Mouse (Mus musculus) cortical plate, adult 2 months (tissue): Measurements from ENCODE around the gene Fam228b. TPM values are rescaled to one million over a fixed set of nuclear protein-coding genes. Genes with fewer than 3 reads are reported as not detected.
"Not testable (repeated sequence)": the region's sequence is repeated elsewhere in the genome, so short reads cannot be mapped to it uniquely, and the experiment has no call there.

Experiments used
- H3K27ac ChIP-seq: fragments of 200-500 bp; 2 replicates; pipeline ENCODE4 v1.5.1; 2012; ENCODE audit warnings: low read length, control low read depth, inconsistent platforms; ENCODE audit not compliant: insufficient read depth
- H3K4me1 ChIP-seq: fragments of 200-500 bp; 2 replicates; pipeline ENCODE4 v1.6.1; 2011; ENCODE audit warnings: low read length; ENCODE audit not compliant: control insufficient read depth, insufficient read depth
- H3K4me3 ChIP-seq: fragments of 200-500 bp; 2 replicates; pipeline ENCODE4 v1.5.1; 2011; ENCODE audit warnings: mild to moderate bottlenecking, low read length, control low read depth; ENCODE audit not compliant: insufficient read depth
- CTCF ChIP-seq: fragments of 200-500 bp; IDR thresholded peaks from 2 replicates; pipeline ENCODE4 v1.5.1; 2011; ENCODE audit warnings: mild to moderate bottlenecking, control low read depth, low read length; ENCODE audit not compliant: insufficient read depth; ENCODE audit errors: extremely low read depth
- POLR2A ChIP-seq: fragments of 200-500 bp; IDR thresholded peaks from 2 replicates; pipeline ENCODE4 v1.6.1; 2011; ENCODE audit warnings: mild to moderate bottlenecking, low read length, control low read depth; ENCODE audit not compliant: insufficient read depth; ENCODE audit errors: extremely low read depth
- polyA plus RNA-seq: library from polyadenylated mRNA; depleted of rRNA; stranded (reverse); fragments of >200 nt; gene quantifications from 2 replicates; pipeline ENCODE4 v1.2.3, GENCODE M21; 2012; rRNA removed

Gene Fam228b
- polyA plus RNA-seq, result 11.0 and 12.9 TPM in 2 replicates

DNA sequence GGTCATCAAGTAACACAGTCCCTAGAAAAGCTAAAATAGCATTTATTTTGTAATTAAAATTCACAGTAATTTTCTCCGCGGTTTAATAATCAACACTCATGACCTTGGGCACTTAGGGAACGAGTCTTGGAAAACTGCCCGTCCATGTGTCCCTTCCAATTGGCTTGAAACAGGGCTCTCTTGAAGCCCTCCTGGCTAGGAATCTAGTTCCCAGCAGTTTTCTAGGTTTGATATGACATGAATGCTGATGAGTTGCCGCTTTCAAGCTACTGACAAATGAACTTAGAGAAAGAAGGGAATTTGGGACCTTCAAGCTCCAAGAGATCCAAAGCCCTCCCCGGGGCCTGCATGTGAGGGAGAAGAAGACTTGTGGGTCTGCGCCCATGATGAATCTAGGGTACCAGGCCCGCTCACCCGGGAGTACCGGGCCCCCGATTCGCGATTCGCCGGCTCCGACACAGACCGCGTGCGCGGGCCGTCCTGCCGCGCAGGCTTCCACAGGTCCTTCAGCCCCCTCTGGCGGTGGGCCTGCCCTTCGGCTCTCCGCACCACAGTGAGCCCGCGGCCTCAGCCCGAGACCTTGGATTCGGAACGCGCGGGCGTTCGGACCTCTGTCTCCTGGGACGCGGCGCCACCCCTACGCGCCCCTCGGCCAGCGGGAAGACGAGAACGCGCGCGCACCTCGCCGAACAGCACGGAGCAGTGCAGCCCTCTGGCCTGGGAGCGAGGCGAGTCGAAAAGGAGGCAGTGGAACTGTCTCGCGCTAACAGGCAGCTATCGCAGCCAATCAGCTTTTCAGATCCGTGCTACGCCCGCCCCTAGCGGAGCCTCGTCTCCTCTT, at the start of gene Fam228b, which contains the start of gene Pfn4:
TSS of gene Fam228b (minus strand) at position 776 of the 841 bp plus-strand sequence.
TSS of gene Pfn4 (plus strand) at position 531 of the 841 bp plus-strand sequence.
- no peaks in the 10 kb centered on the region for H3K4me1 ChIP-seq
- peak within 1 kb of the TSS; percentile 72 for H3K4me3 ChIP-seq
- H3K27ac ChIP-seq, result peak within 1 kb of the TSS; percentile 98
- TF ChIP-seq POLR2A (peak; percentile 91), CTCF (peak; percentile 43)

DNA sequence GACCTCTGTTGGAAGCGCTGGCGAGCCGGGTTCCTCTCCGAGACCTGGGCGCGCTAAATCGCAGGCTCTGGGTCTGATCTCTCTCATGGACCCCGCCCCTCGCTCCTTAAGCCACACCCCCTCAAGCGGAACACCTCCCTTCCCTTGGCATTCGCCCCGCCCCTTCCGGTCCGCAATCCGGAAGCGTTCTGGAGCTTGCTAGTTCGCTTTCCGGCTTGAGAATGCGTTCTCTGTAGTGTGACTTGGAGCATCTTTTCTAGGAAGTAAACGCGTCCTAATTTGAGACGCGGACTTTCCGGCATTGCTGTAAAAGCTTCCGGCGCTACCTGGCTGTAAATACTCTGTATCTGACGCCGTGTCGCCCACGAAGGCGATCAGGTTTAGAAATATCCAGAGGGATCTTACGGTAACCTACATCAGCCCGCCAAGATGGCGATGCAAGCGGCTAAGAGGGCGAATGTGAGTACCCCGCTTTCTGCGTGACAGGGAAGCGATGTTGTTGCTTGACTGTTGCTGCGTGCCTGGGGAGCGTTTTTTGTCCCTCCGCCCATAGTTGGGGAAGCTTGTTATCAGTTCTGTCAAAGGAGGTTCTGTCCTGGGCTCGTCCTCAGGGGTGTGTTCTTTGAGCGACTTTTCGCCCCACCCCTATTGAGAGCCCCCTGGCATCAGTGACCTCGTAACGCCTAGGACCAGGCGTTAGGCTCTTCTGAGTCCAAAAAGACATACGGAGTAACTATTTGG, 48.5 kb upstream of the Fam228b start, which contains the start of gene Sf3b6:
TSS of gene Sf3b6 (plus strand) at position 184 of the 741 bp plus-strand sequence.
- no peak within 1 kb of the TSS for H3K27ac ChIP-seq
- H3K4me1 ChIP-seq, result peaks cover 4% of the 10 kb centered on the region
- TF ChIP-seq CTCF, result no peak
- TF ChIP-seq POLR2A, result peak; percentile 84
- peak within 1 kb of the TSS; percentile 91 for H3K4me3 ChIP-seq

DNA sequence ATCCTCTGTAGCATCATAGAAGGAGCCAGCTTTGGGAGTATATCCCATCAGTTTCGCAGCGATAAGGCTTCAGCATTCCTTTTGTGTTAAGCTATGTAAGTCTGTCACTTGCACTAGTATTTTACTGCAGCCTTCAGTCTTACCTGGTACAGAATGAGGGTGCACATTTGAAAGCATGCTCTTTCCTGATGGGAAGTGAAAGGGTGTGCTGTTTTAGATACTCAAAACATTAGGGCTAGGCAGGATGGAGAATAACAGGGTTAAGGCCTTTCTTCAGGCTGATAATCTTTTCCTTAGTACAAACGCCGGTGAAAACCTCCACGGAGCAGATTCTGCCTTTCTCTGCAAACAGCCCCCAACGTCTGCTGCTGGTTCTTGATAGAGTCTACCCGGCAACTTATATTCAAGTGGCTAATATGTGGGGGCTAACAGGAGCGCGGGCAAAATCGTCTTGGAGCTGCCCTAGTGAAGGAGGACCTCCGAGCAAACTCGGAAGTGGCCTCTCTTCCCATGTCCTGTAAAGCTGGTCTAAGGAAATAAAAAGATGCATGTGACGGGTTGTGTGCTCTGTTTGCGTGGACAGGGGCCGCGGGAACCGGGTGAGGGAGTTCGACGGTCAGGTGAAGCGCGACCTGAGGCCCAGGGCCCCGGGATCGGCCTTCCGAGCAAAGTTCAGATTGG, 47.8 kb upstream of the Fam228b start:
- H3K4me3 ChIP-seq, result peak overlapping the region; percentile 91
- no peak overlapping the region for H3K27ac ChIP-seq
- H3K4me1 ChIP-seq, result peaks cover 4% of the 10 kb centered on the region
- TF ChIP-seq CTCF (no peak), POLR2A (no peak)

DNA sequence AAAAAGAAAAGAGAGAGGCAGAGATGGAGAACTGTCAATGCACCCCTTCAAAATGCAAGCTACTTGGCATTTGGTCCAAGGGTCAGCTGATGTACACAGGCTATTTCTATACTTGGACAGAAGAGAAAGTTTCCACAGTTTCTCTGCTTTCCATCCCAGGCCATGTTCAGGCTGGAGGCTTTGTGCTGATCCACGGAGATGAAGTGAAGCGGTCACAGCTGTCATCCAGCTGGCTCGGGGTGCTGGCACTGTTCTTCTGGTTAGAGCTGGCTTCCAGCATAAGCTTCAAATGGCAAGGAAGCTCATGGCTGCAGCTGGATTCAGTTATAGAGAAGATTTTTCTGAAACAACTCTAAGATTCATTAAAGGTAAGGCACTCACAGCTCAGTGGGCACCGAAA, 44.6 kb upstream of the Fam228b start:
- H3K27ac ChIP-seq, result no peak overlapping the region
- TF ChIP-seq CTCF (no peak), POLR2A (no peak)
- H3K4me3 ChIP-seq, result no peak overlapping the region
- peaks cover 1% of the 10 kb centered on the region; the same call in 1 of the 2 replicates for H3K4me1 ChIP-seq

DNA sequence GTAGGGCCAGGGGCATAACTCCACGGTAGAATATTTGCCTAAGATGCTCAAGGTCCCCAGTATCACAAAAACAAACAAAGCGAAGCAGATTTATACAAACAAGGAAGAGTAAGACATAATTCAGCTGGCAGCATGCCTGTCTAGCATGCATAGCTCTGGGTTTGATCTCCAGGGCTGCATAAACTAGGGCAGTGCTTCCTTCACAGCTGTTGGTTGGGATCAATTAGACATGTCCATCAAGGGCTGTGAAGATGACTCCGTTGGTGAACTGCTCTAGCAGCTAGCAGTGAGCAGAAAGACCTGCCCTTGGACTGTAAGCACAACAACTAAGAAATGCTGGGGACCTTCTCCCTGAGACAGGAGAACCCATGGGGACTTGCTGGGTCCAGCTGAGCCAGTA, 42.6 kb upstream of the Fam228b start:
- H3K27ac ChIP-seq, result no peak overlapping the region
- no peak overlapping the region for H3K4me3 ChIP-seq
- no peaks in the 10 kb centered on the region; the same call in 1 of the 2 replicates for H3K4me1 ChIP-seq
- no peak for TF ChIP-seq POLR2A
- TF ChIP-seq CTCF, result no peak

DNA sequence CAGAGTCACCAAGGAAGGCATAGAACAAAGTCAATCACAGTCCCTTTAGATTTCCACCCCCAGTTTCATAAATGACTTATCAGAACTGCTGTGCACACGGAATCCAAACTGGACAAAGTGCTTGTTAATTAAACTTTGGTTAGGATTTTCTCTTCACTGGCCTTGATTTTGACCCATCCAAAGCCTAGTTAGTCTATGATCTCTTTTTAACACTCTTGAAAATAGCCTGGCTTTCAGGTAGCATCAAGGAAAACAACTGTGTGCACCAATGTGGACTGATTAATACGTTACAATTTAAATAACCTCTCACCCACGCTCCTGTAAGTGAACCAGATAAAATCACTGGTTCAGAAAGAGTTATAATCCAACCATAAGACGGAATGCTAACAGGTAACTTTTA, 42.0 kb upstream of the Fam228b start:
- H3K4me1 ChIP-seq, result no peaks in the 10 kb centered on the region
- H3K27ac ChIP-seq, result no peak overlapping the region
- no peak overlapping the region for H3K4me3 ChIP-seq
- no peak for TF ChIP-seq CTCF
- TF ChIP-seq POLR2A, result no peak

DNA sequence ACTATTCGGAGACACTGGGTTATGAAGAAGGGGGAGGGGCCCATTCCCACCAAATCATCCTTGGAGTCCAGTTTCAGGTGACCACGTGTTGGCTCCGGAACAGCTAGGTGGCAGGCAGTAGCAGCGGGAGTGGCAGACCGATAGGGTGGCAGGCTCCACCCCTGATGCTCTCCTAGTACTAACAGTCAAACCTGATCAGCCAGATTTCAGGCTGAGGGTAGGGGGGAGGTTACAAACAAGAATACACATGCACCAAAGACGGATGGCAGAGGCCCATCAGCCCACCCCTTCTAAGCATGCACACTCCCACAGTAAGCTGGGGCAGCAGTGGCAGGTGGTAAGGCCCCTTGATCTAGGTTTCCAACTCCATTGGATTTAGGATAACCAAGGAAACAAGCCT, 28.4 kb upstream of the Fam228b start:
- not testable (repeated sequence) for H3K27ac ChIP-seq, H3K4me3 ChIP-seq, H3K4me1 ChIP-seq

DNA sequence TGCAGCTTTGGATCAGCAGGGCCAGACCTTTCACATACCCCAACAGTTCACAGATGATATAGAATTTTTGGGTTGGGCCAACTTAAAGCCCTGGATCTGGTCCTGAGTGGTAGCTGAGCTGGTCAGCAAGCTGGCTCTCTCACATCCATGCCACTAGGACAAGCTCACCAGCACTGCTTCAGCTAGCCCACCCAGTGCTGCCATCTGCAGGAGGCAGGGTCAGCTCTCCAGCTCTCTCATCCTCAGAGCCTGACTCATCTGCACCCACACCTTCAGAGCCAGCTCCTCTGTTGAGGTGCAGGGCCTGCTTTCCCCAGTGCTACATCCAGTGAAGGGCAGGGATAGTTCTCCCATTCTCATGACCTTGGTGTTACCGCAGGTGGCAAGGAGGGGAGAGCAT, 24.7 kb upstream of the Fam228b start:
- no peak overlapping the region for H3K27ac ChIP-seq
- TF ChIP-seq CTCF (peak; percentile 44), POLR2A (no peak)
- H3K4me1 ChIP-seq, result no peaks in the 10 kb centered on the region
- no peak overlapping the region for H3K4me3 ChIP-seq

DNA sequence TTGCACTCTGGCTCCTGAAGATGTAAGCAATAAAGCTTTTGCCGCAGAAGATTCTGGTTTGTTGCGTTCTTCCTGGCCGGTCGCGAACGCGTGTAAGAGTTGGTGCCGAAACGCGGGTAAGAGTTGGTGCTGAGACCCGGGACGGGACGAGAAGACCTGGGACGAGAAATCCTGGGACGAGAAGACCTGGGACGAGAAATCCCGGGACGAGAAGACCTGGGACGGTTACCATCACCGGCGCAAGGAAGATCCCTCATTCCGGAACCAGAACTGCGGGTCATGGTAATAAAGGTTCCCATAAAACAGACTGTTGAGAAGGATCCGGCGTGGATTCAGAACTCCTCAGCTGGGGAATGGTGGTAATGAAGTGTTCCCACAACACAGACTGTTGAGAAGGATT, 19.1 kb upstream of the Fam228b start:
- H3K4me1 ChIP-seq, H3K4me3 ChIP-seq, H3K27ac ChIP-seq: not testable (repeated sequence)

DNA sequence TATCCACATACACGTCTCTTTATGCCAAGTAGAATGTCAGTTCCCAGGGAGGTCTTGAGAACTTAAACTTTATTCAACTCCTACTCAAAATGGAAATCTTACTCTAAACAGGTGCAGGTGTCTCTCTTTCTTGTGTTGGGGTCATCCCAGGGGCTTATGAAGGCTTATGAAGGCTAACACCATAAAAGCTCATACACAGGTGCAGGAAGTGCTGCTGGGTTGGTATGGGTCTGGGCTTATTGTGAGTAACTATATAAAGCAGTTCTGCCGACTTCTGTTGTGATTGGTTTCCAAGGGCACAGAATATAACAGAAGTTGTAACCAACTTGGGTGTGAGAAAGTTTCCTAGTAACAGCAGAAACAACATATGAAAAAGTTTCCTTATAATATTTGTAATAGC, 15.4 kb upstream of the Fam228b start:
- Histone ChIP-seq H3K27ac (no peak overlapping the region), H3K4me1 (no peaks in the 10 kb centered on the region), H3K4me3 (no peak overlapping the region)
- no peak for TF ChIP-seq POLR2A
- TF ChIP-seq CTCF, result no peak
